Mouse (Mus musculus): Measurements from ENCODE around the gene Olfr693. TPM values are rescaled to one million over a fixed set of nuclear protein-coding genes. Genes with fewer than 3 reads are reported as not detected.

The Olfr693 gene
- polyA plus RNA-seq, 1 experiment, result not detected

- H3K4me1 ChIP-seq (ENCODE audit: control insufficient read depth, insufficient read depth, low read length), result no peaks in the 10 kb centered on the region
- H3K27ac ChIP-seq (ENCODE audit: insufficient read depth, low read length), result no peak overlapping the region
- TF ChIP-seq CTCF (IDR thresholded peaks at IDR 0.05; ENCODE audit: borderline replicate concordance, insufficient read depth, low read length), result no peak
- no peak for TF ChIP-seq POLR2A (IDR thresholded peaks at IDR 0.05; ENCODE audit: low read depth, low read length)
- no peak overlapping the region for H3K4me3 ChIP-seq (ENCODE audit: insufficient read depth, low read length)
These were observed 28.6 kb downstream of the Olfr693 start for GRCm38 (mm10) chr7:106651555-106652343.

GRCm38 (mm10) chr7:106649774-106650173 lies 30.6 kb downstream of the Olfr693 start:
- no peaks in the 10 kb centered on the region for H3K4me1 ChIP-seq (ENCODE audit: control insufficient read depth, insufficient read depth, low read length)
- H3K4me3 ChIP-seq (ENCODE audit: insufficient read depth, low read length), result no peak overlapping the region
- TF ChIP-seq CTCF (IDR thresholded peaks at IDR 0.05; ENCODE audit: borderline replicate concordance, insufficient read depth, low read length) (no peak), POLR2A (IDR thresholded peaks at IDR 0.05; ENCODE audit: low read depth, low read length) (no peak)
- H3K27ac ChIP-seq (ENCODE audit: insufficient read depth, low read length), result no peak overlapping the region

- no peak overlapping the region for H3K4me3 ChIP-seq (ENCODE audit: insufficient read depth, low read length)
- no peaks in the 10 kb centered on the region for H3K4me1 ChIP-seq (ENCODE audit: control insufficient read depth, insufficient read depth, low read length)
- TF ChIP-seq POLR2A (IDR thresholded peaks at IDR 0.05; ENCODE audit: low read depth, low read length) (no peak), CTCF (IDR thresholded peaks at IDR 0.05; ENCODE audit: borderline replicate concordance, insufficient read depth, low read length) (no peak)
- no peak overlapping the region for H3K27ac ChIP-seq (ENCODE audit: insufficient read depth, low read length)
These were observed 35.1 kb downstream of the Olfr693 start for GRCm38 (mm10) chr7:106645261-106645660.

- no peak for TF ChIP-seq CTCF (IDR thresholded peaks at IDR 0.05; ENCODE audit: borderline replicate concordance, insufficient read depth, low read length)
- no peak for TF ChIP-seq POLR2A (IDR thresholded peaks at IDR 0.05; ENCODE audit: low read depth, low read length)
- Histone ChIP-seq H3K4me1 (ENCODE audit: control insufficient read depth, insufficient read depth, low read length) (no peaks in the 10 kb centered on the region), H3K27ac (ENCODE audit: insufficient read depth, low read length) (no peak overlapping the region), H3K4me3 (ENCODE audit: insufficient read depth, low read length) (no peak overlapping the region)
These were observed 36.0 kb downstream of the Olfr693 start for GRCm38 (mm10) chr7:106644222-106644870.

DNA sequence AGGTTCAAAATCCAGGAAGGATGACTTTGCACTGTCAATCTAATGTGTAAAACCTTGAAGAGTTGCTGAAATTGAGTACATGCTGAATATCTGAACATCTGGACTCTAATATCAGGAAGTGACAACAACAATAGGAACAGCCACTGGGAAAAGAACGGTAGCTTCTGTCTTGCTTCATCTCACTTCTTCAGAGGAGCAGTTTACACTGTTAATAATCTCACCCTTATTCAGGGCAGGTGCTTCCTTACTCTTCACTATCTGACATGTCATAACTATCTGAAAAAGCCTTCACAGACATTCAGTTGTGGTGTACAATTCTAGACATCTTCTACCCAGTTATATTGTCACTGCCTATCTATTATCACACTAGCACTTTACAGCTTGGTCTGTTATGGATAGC lies 39.5 kb downstream of the Olfr693 start:
- no peak overlapping the region for H3K27ac ChIP-seq (ENCODE audit: insufficient read depth, low read length)
- H3K4me3 ChIP-seq (ENCODE audit: insufficient read depth, low read length), result no peak overlapping the region
- H3K4me1 ChIP-seq (ENCODE audit: control insufficient read depth, insufficient read depth, low read length), result no peaks in the 10 kb centered on the region
- no peak for TF ChIP-seq POLR2A (IDR thresholded peaks at IDR 0.05; ENCODE audit: low read depth, low read length)
- TF ChIP-seq CTCF (IDR thresholded peaks at IDR 0.05; ENCODE audit: borderline replicate concordance, insufficient read depth, low read length), result no peak

- TF ChIP-seq POLR2A (IDR thresholded peaks at IDR 0.05; ENCODE audit: low read depth, low read length) (no peak), CTCF (IDR thresholded peaks at IDR 0.05; ENCODE audit: borderline replicate concordance, insufficient read depth, low read length) (no peak)
These were observed 44.8 kb downstream of the Olfr693 start for GRCm38 (mm10) chr7:106635560-106635959.

More at GRCm38 (mm10) chr7:106635560-106635959, 44.8 kb downstream of the Olfr693 start:
- no peak overlapping the region for H3K27ac ChIP-seq (ENCODE audit: insufficient read depth, low read length)
- no peaks in the 10 kb centered on the region for H3K4me1 ChIP-seq (ENCODE audit: control insufficient read depth, insufficient read depth, low read length)
- no peak overlapping the region for H3K4me3 ChIP-seq (ENCODE audit: insufficient read depth, low read length)

Other genes starting within 250 kb of the Olfr693 start
- gene Olfr694, start 11.2 kb upstream of the Olfr693 start, polyA plus RNA-seq (2011; ENCODE audit: insufficient read length, low read depth, missing spikeins), result not detected in 2 replicates
- gene Olfr695, start 35.8 kb upstream of the Olfr693 start, polyA plus RNA-seq (2011; ENCODE audit: insufficient read length, low read depth, missing spikeins), result not detected in 2 replicates
- gene Olfr697, start 61.9 kb upstream of the Olfr693 start, polyA plus RNA-seq (2011; ENCODE audit: insufficient read length, low read depth, missing spikeins), result not detected in 2 replicates
- not detected in 2 replicates for gene Olfr698, start 74.8 kb upstream of the Olfr693 start, polyA plus RNA-seq (2011; ENCODE audit: insufficient read length, low read depth, missing spikeins)
- not detected in 2 replicates for gene Olfr699, start 112.6 kb upstream of the Olfr693 start, polyA plus RNA-seq (2011; ENCODE audit: insufficient read length, low read depth, missing spikeins)
- gene Olfr700, start 128.2 kb upstream of the Olfr693 start, polyA plus RNA-seq (2011; ENCODE audit: insufficient read length, low read depth, missing spikeins), result not detected in 2 replicates
- gene Olfr701, start 133.5 kb upstream of the Olfr693 start, polyA plus RNA-seq (2011; ENCODE audit: insufficient read length, low read depth, missing spikeins), result not detected in 2 replicates
- not detected in 2 replicates for gene Olfr702, start 153.3 kb upstream of the Olfr693 start, polyA plus RNA-seq (2011; ENCODE audit: insufficient read length, low read depth, missing spikeins)
- not detected in 2 replicates for gene Olfr703, start 162.8 kb upstream of the Olfr693 start, polyA plus RNA-seq (2011; ENCODE audit: insufficient read length, low read depth, missing spikeins)
- not detected in 2 replicates for gene Olfr704, start 182.6 kb upstream of the Olfr693 start, polyA plus RNA-seq (2011; ENCODE audit: insufficient read length, low read depth, missing spikeins)
- gene Olfr705, start 196.3 kb upstream of the Olfr693 start, polyA plus RNA-seq (2011; ENCODE audit: insufficient read length, low read depth, missing spikeins), result not detected in 2 replicates
- not detected in 2 replicates for gene Olfr706, start 207.6 kb upstream of the Olfr693 start, polyA plus RNA-seq (2011; ENCODE audit: insufficient read length, low read depth, missing spikeins)
- gene Olfr707, start 220.7 kb upstream of the Olfr693 start, polyA plus RNA-seq (2011; ENCODE audit: insufficient read length, low read depth, missing spikeins), result not detected in 2 replicates
- gene Olfr1532-ps1, start 227.4 kb upstream of the Olfr693 start, polyA plus RNA-seq (2011; ENCODE audit: insufficient read length, low read depth, missing spikeins), result not detected in 2 replicates